Mouse (Mus musculus): ENCODE measurements around the gene St6galnac3. TPM values are rescaled to one million over a fixed set of nuclear protein-coding genes. Genes with fewer than 3 reads are reported as not detected.

The St6galnac3 gene
- polyA plus RNA-seq, 1 experiment = 2.5 TPM

DNA sequence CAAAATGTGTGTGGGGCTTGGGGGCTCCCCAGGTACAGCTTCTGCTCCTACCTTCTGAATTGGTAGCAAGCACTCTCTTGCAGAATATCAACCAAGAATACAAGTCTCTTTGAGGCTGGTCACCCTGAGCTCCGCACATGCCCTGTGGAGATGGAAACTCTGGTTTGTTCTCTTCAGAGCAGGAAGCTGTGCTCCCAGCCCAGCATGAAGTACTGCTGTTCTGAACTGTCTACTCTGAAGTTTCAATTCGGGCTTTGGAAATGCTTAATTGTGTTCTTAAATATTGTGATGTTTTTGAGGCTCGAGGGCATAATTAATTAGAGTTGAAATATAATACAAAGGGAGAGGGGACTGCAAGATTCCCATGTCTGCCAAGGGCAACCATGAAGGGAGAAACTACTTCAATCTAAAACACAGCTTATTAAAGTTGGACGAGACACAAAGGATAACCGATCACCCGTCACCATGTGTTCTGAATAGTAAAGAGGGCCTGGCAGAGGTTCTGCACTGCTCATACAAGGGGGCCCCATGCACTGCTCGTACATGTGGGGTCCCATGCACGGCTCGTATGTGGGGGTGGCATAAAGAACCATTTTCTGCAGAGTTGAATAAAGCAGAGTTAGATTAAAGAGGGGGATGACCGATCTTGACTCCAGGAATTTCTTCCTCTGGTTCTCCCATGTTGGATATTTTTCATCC lies 359.8 kb downstream of the St6galnac3 start:
- H3K4me3 ChIP-seq (ENCODE audit: insufficient read depth, low read length) = no peak overlapping the region
- TF ChIP-seq POLR2A (IDR thresholded peaks at IDR 0.05; ENCODE audit: low read depth, low read length) = no peak
- no peak for TF ChIP-seq CTCF (IDR thresholded peaks at IDR 0.05; ENCODE audit: borderline replicate concordance, insufficient read depth, low read length)

DNA sequence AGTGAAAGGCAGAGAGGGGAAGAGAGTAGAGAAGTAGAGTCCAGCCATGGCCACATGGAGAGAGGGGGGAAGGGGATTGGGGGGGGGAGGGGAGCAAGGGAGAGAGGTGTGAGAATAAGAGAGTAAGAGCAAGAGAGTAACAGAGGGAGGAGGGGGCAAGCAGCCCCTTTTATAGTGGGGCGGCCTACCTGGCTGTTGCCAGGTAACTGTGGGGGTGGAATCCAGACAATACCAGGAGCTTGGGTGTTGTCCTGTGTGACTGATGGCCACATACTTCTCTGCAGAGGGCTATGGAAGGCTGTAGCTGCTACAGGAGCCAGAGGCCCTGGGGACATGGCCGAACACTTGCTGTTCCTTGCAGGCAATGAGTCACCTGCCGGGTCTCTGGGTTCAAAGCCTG lies 360.6 kb downstream of the St6galnac3 start:
- Histone ChIP-seq H3K4me1 (ENCODE audit: control insufficient read depth, insufficient read depth, low read length) (no peaks in the 10 kb centered on the region), H3K27ac (ENCODE audit: insufficient read depth, low read length) (no peak overlapping the region), H3K4me3 (ENCODE audit: insufficient read depth, low read length) (no peak overlapping the region)
- TF ChIP-seq POLR2A (IDR thresholded peaks at IDR 0.05; ENCODE audit: low read depth, low read length) (no peak), CTCF (IDR thresholded peaks at IDR 0.05; ENCODE audit: borderline replicate concordance, insufficient read depth, low read length) (no peak)

More for the DNA sequence above, 359.8 kb downstream of the St6galnac3 start:
- H3K4me1 ChIP-seq (ENCODE audit: control insufficient read depth, insufficient read depth, low read length) = no peaks in the 10 kb centered on the region
- no peak overlapping the region for H3K27ac ChIP-seq (ENCODE audit: insufficient read depth, low read length)

DNA sequence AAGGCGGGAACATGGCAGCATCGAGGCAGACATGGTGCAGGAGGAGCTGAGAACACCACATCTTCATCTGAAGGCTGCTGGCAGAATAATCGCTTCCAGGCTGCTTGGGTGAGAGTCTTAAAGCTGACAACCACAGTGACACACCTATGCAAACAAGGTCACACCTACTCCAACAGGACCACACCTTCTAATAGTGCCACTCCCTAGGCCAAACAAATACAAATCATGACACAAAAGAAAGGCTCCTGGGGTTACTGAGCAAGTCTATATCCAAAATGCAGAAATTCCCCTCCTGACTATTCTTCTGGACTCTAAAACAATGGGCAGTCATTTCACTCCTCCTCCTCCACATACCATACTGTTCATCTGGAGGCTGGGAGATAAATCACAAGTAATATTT lies 365.0 kb downstream of the St6galnac3 start:
- H3K27ac ChIP-seq (ENCODE audit: insufficient read depth, low read length) = no peak overlapping the region
- no peak overlapping the region for H3K4me3 ChIP-seq (ENCODE audit: insufficient read depth, low read length)
- TF ChIP-seq POLR2A (IDR thresholded peaks at IDR 0.05; ENCODE audit: low read depth, low read length) = no peak
- TF ChIP-seq CTCF (IDR thresholded peaks at IDR 0.05; ENCODE audit: borderline replicate concordance, insufficient read depth, low read length) = no peak
- H3K4me1 ChIP-seq (ENCODE audit: control insufficient read depth, insufficient read depth, low read length) = no peaks in the 10 kb centered on the region

DNA sequence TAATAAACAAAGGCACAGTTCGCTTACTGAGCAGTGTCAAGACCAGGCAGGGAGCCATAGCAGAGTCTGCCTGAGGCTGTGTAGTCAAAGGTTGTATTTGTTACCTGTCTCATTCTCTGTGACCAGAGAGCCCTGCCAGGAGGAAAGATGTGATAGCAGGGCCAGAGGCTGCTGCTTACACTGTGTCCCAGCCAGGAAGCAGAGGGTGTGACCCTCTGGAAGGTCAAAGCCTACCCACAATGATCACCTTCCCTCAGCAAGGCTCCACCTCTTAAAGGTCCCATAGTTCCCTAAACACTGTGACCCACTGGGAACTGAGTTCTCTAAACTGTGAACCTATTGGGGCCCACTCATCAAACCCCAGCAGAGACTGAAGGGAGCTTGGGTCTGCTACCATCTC lies 368.9 kb downstream of the St6galnac3 start:
- Histone ChIP-seq H3K27ac (ENCODE audit: insufficient read depth, low read length) (no peak overlapping the region), H3K4me3 (ENCODE audit: insufficient read depth, low read length) (no peak overlapping the region), H3K4me1 (ENCODE audit: control insufficient read depth, insufficient read depth, low read length) (no peaks in the 10 kb centered on the region)
- TF ChIP-seq CTCF (IDR thresholded peaks at IDR 0.05; ENCODE audit: borderline replicate concordance, insufficient read depth, low read length) = no peak
- TF ChIP-seq POLR2A (IDR thresholded peaks at IDR 0.05; ENCODE audit: low read depth, low read length) = no peak

DNA sequence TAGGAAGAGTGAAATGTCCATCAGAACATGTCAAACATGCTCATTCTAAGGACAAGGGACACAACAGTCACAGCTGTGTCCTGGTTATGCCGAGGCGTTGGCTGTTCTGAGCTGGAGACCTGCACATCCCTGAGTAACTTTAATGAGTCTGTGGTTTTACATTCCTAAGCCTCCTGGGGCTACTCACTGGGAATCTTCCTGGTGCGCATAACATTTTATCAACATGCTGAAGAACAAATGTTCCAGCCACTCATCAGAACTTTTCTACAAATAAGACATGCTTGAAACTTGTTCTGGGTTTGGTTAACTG lies 370.0 kb downstream of the St6galnac3 start:
- H3K27ac ChIP-seq (ENCODE audit: insufficient read depth, low read length) = no peak overlapping the region
- TF ChIP-seq CTCF (IDR thresholded peaks at IDR 0.05; ENCODE audit: borderline replicate concordance, insufficient read depth, low read length) (no peak), POLR2A (IDR thresholded peaks at IDR 0.05; ENCODE audit: low read depth, low read length) (no peak)
- no peaks in the 10 kb centered on the region for H3K4me1 ChIP-seq (ENCODE audit: control insufficient read depth, insufficient read depth, low read length)
- H3K4me3 ChIP-seq (ENCODE audit: insufficient read depth, low read length) = no peak overlapping the region

DNA sequence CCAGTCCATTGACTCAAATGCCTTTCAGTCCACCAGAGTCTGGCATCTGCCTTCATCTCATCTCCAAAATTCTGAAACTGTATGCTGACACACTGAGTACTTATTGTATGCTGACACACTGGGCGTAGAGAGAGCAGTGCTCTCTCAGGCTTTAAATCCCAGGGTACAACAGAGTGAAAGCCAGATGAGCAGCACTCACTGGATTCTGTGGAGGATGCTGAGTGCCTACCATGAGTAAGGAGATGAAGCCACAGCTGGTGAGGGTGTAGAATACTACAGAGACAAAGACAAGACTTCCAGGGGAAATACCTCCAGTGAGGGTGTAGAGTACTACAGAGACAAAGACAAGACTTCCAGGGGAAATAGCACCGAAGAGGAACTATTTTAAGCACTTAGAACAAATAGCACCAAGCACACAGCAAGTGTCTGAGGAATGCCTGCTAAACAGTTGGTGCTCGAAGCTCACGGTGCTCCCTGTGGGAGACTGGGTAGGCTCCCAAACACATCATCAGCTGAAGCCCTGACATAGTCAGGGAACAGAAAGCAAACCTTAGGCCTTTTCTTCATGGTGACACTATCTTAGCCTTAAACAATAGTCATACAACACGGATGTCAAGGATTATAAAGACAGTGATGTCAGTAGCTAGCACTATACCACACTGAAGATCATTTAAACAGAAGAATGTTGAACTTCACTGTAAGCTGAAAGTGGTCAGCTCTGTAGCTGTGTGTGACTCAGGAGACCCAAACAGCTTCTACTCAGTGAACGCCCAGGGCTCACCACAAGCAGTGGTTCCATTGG lies 370.6 kb downstream of the St6galnac3 start:
- TF ChIP-seq POLR2A (IDR thresholded peaks at IDR 0.05; ENCODE audit: low read depth, low read length) (no peak), CTCF (IDR thresholded peaks at IDR 0.05; ENCODE audit: borderline replicate concordance, insufficient read depth, low read length) (no peak)
- Histone ChIP-seq H3K4me1 (ENCODE audit: control insufficient read depth, insufficient read depth, low read length) (no peaks in the 10 kb centered on the region), H3K4me3 (ENCODE audit: insufficient read depth, low read length) (no peak overlapping the region), H3K27ac (ENCODE audit: insufficient read depth, low read length) (no peak overlapping the region)

DNA sequence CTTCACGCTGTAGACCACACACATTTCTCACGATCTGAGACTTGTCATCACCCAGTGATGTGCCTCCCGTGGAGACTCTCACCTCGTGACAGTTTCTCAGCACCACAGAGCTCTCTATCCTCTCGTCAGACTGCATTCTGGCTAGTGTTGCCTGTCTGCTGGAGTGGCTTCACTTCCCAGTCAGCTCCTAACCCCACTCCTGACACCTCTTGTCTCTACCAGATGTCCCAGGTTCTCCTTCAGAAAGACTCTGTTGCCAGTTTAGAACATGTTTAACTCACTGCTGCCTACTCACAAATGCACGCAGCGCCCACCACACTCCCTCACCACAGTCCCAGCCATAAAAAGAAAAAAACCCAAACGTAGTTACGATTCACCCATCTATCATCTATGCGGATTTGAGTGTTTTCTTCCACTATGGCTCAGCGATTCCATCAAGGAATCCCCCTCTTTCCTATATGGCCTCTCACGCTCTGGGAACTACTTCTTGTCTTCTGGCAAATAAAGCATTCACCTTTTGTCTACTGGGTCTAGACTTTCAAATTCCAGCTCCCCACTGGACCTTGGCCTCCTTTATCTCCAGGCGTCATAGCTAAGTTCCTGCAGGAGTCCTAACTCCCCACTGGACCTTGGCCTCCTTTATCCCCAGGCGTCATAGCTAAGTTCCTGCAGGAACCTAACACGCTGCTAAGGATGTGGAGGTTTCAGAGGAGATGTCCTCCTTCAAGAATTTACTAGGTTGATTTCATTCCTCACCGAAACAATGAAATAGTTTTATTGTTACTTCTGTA lies 371.5 kb downstream of the St6galnac3 start:
- TF ChIP-seq CTCF (IDR thresholded peaks at IDR 0.05; ENCODE audit: borderline replicate concordance, insufficient read depth, low read length) = no peak
- TF ChIP-seq POLR2A (IDR thresholded peaks at IDR 0.05; ENCODE audit: low read depth, low read length) = no peak
- no peak overlapping the region for H3K4me3 ChIP-seq (ENCODE audit: insufficient read depth, low read length)
- no peak overlapping the region for H3K27ac ChIP-seq (ENCODE audit: insufficient read depth, low read length)
- no peaks in the 10 kb centered on the region for H3K4me1 ChIP-seq (ENCODE audit: control insufficient read depth, insufficient read depth, low read length)

DNA sequence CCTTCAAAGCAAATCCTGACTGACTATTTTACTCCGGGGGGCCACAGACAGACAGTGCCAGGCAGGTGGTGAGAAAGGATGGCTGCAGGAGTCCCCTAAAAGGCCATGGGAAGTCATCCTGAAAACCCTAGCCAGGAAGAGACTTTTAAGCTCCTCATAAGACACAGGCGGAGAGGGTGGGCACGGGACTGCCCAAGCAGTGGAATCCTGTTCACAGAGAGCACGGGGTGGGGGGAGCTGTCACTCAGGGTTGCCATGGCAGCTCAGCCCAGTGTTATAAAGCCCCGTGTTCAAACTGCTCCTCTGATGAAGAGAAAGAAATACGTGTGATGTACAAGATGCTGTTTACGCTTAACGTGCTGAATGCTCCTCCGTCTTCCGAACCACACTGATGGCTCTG lies 375.0 kb downstream of the St6galnac3 start:
- Histone ChIP-seq H3K27ac (ENCODE audit: insufficient read depth, low read length) (no peak overlapping the region), H3K4me1 (ENCODE audit: control insufficient read depth, insufficient read depth, low read length) (no peaks in the 10 kb centered on the region), H3K4me3 (ENCODE audit: insufficient read depth, low read length) (no peak overlapping the region)
- TF ChIP-seq POLR2A (IDR thresholded peaks at IDR 0.05; ENCODE audit: low read depth, low read length) (no peak), CTCF (IDR thresholded peaks at IDR 0.05; ENCODE audit: borderline replicate concordance, insufficient read depth, low read length) (no peak)

DNA sequence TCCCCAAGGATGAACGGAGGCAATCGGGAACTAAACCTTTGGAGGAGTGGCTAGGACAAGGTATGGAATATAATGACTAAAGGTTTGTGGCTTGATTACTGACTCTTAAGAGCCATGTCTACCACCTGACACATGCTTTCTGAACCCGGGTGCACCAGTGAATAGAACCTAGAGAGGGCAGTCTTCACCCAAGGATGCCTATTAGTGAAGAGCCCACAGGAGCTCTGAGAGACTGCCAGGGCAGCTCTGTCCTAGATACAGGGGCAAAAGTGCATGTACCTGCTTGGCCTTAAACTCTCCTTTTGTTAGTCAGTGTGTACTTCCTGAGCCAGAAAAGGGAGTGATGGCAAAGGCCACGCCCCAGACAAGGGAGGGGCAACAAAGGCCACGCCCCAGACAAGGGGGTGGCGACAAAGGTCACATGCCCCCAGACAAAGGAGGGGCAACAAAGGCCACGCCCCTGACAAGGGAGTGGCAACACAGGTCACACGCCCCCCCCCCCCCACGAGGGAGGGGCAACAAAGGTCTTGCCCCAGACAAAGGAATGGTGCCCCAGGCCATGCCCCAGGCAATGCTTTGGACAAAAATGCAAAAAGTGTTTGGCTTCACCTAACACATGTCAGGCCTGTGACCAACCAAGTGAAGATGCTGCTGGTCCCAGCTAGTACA lies 376.0 kb downstream of the St6galnac3 start:
- Histone ChIP-seq H3K4me1 (ENCODE audit: control insufficient read depth, insufficient read depth, low read length) (no peaks in the 10 kb centered on the region), H3K4me3 (ENCODE audit: insufficient read depth, low read length) (no peak overlapping the region), H3K27ac (ENCODE audit: insufficient read depth, low read length) (no peak overlapping the region)
- TF ChIP-seq CTCF (IDR thresholded peaks at IDR 0.05; ENCODE audit: borderline replicate concordance, insufficient read depth, low read length) (no peak), POLR2A (IDR thresholded peaks at IDR 0.05; ENCODE audit: low read depth, low read length) (no peak)

Data from embryonic fibroblast, embryonic 13.5 days (primary cell).